ENCODE assay signal across 15 mouse cellular contexts in the genomic region with DNA sequence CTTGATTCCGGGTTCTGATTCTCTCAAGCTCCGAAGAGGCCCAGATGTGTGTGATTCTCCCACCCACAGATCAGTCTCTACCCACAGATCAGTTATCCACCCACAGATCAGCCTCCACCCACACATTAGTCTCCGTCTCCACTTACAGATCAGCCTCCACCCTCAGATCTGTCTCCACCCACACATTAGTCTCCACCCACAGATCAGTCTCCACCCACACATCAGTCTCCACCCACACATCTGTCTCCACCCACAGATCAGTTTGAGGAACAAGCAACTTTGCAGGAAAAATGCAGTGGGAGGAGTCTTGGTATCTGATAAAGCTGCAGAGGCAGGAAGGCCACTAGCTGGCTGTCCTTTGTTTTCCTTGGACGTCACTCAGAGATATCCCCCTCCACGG. TPM values are rescaled to one million over a fixed set of nuclear protein-coding genes. Genes with fewer than 3 reads are reported as not detected.
DNase-seq lines count a peak whose midpoint lies in the region; ATAC-seq and TF ChIP-seq lines count a peak whose summit lies in the region.
"Had no signal": no experiment of that assay in that cellular context is flagged by ENCODE, and none has a peak within 500 bp of the region (broad histone marks: within the 10 kb centered on the region; RNA-seq: fewer than 3 reads in every experiment).

No protein-coding gene starts in this region.

- TF ChIP-seq POLR2A in CH12.LX (IDR thresholded peaks at IDR 0.05; ENCODE audit: low read depth, low read length): no peak

- no peaks in the 10 kb centered on the region for H3K9me3 ChIP-seq in CH12.LX (replicated peaks; ENCODE audit: low read length)

- TF ChIP-seq CTCF in CH12.LX (conservative IDR thresholded peaks at IDR 0.05 in 1 of 2, IDR thresholded peaks at IDR 0.05 in 1 of 2; ENCODE audit: low read depth in 2 of 2, low read length in 2 of 2): no peak

- DNase-seq in CH12.LX (ENCODE audit: extremely low read depth) (peak; percentile 47), ZHBTc4 (ENCODE audit: low read depth, low spot score) (peak; percentile 91), liver (peak; percentile 41)
- no peak for DNase-seq in thymus, postnatal 14 days
- no peak for DNase-seq in spleen, adult 18-20 months
- DNase-seq in lung, postnatal 36 days: no peak
- DNase-seq: heart, adult 18-20 months; heart, postnatal 14 days; kidney, adult 9 months; lung, postnatal 4 days; right cerebral cortex, adult 18-20 months had no signal

- no peak for TF ChIP-seq EP300 in CH12.LX (IDR thresholded peaks at IDR 0.05; ENCODE audit: low read length)

- H3K9ac ChIP-seq in CH12.LX (ENCODE audit: insufficient read depth, low read depth): no peak overlapping the region

- no peak overlapping the region for H3K4me3 ChIP-seq in CH12.LX (replicated peaks in 1 of 3; ENCODE audit: low read depth in 2 of 3, low read length in 2 of 3, poor library complexity in 1 of 3)
- H3K4me3 ChIP-seq: erythroblast, embryonic 14.5 days; layer of hippocampus, adult 2 months had no signal

- dilution Hi-C loops in CH12.LX (cut with MboI; ENCODE audit: extremely low pct_ligation_motif_present, extremely low pct_unique_long_range_greater_than_20kb, low sequenced_read_pairs): no loop called here

- H3K27ac ChIP-seq in CH12.LX (ENCODE audit: insufficient read depth, low read depth): no peak overlapping the region
- H3K27ac ChIP-seq: layer of hippocampus, adult 2 months had no signal

- H3K4me2 ChIP-seq in CH12.LX (ENCODE audit: insufficient read depth, low read depth, poor library complexity, severe bottlenecking): no peak overlapping the region

- ATAC-seq in megakaryocyte progenitor cell, adult 5-6 weeks (replicated peaks; ENCODE audit: poor library complexity): peak; percentile 96
- ATAC-seq: hindbrain, embryonic 16.5 days had no signal

- no peaks in the 10 kb centered on the region for H3K36me3 ChIP-seq in CH12.LX (replicated peaks in 1 of 2; ENCODE audit: control insufficient read depth in 1 of 2, insufficient read depth in 1 of 2, low read length in 1 of 2)

- H3K4me1 ChIP-seq in CH12.LX (ENCODE audit: control insufficient read depth in 1 of 2, insufficient read depth in 2 of 2): no peaks in the 10 kb centered on the region

- in situ Hi-C loops in CH12.LX (cut with MboI; ENCODE audit: low pct_ligation_motif_present, low pct_unique_long_range_greater_than_20kb, low sequenced_read_pairs): loop anchor here (10.0 kb wide), 1 partner anchor 182 kb away; no protein-coding TSS in a partner anchor

- no peaks in the 10 kb centered on the region for H3K79me2 ChIP-seq in CH12.LX (replicated peaks; ENCODE audit: control insufficient read depth, extremely low read depth, insufficient read depth, poor library complexity, severe bottlenecking)

- H3K27me3 ChIP-seq in CH12.LX (replicated peaks): no peaks in the 10 kb centered on the region

- TF ChIP-seq RAD21 in CH12.LX (IDR thresholded peaks at IDR 0.05; ENCODE audit: low read depth, low read length): no peak

TF ChIP-seq in CH12.LX, 34 proteins besides CTCF, POLR2A, EP300 and RAD21:
- TF ChIP-seq ZC3H11A (IDR thresholded peaks at IDR 0.05; ENCODE audit: low read depth, low read length) (no peak), CHD2 (IDR thresholded peaks at IDR 0.05; ENCODE audit: low read length) (no peak), SIN3A (IDR thresholded peaks at IDR 0.05; ENCODE audit: low read length) (no peak), MAZ (IDR thresholded peaks at IDR 0.05; ENCODE audit: low read depth, low read length) (no peak), CHD1 (IDR thresholded peaks at IDR 0.05; ENCODE audit: low read depth, low read length) (no peak), USF1 (IDR thresholded peaks at IDR 0.05; ENCODE audit: low read depth, low read length) (no peak), ETS1 (conservative IDR thresholded peaks at IDR 0.05; ENCODE audit: low read depth, low read length) (no peak), RCOR1 (conservative IDR thresholded peaks at IDR 0.05; ENCODE audit: low read depth, low read length) (no peak)

RNA-seq across cellular contexts. Expression of gene Gadl1, which starts 46.5 kb away (rescaled TPM):
- total RNA-seq in CH12.LX (2012; rRNA removed): 0.08 and 0.13 TPM in 2 replicates
- not detected in 2 replicates for total RNA-seq in CH12.LX (2014; rRNA removed)
- polyA plus RNA-seq in CH12.LX (2012; ENCODE audit: insufficient read length, low read depth): not detected in 2 replicates
- total RNA-seq in megakaryocyte progenitor cell, adult 5-6 weeks (2015): 0.22 TPM in 1 of 2 replicates, not detected in the other
- 0.20 and 0.71 TPM in 2 replicates for total RNA-seq in megakaryocyte progenitor cell, adult 5-6 weeks (2017)
- total RNA-seq: heart, adult 18-20 months had no signal
- polyA plus RNA-seq: erythroblast, embryonic 14.5 days had no signal

Comparison
In these comparisons a context has a peak if more than half of its experiments do, and no peak if none do; other contexts are left out.
1. DNase-seq: peak in CH12.LX (single experiment), ZHBTc4 (single experiment) and liver (single experiment); none in thymus, postnatal 14 days (single experiment), spleen, adult 18-20 months (0 of 2) and lung, postnatal 36 days (single experiment).